Mouse (Mus musculus): Measurements from ENCODE around the gene Tmem176a. TPM values are rescaled to one million over a fixed set of nuclear protein-coding genes. Genes with fewer than 3 reads are reported as not detected.
"Not testable (repeated sequence)": the region's sequence is repeated elsewhere in the genome, so short reads cannot be mapped to it uniquely, and the experiment has no call there.

Gene Tmem176a
- polyA plus RNA-seq (2015; fragmentation: Nextera tagmentation; extraction: Ambion mirVana): 16.4 and 19.4 TPM in 2 replicates

DNA sequence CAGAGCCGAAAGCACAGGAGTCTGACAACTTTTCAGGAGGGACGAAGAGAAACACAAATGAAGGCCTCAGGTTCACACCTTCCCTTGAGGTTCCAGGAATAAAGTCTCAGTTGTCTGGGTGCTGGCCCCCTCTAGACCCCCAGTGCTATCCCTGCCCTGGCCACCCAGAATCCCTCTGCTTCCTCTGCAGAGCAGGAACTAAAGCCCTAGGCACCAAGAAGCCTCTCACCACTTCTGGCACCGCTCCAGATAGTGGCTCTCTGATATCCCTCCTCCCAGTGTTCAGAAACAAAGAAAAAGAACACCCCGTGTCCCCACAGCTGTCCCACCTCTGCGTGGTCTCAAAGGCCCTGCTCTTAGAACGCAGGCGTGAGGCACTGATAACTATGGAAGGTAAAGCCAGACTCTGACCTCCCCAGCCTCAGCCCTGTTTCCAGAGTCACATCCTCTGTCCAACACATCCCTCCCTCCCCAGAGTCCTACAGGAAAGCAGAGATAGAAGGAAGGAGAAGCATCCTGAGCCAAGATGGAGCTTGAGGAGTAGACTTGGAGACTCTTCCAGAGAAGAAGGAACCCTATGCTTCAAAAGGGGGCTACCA is at the start of gene Tmem176a:
Tmem176a (plus strand) TSS at position 549 of the 599 bp plus-strand sequence.
- ATAC-seq: peak; percentile 41
- H3K9ac ChIP-seq (replicated peaks): peak within 1 kb of the TSS; percentile 50
- H3K27ac ChIP-seq: peak within 1 kb of the TSS; percentile 85

DNA sequence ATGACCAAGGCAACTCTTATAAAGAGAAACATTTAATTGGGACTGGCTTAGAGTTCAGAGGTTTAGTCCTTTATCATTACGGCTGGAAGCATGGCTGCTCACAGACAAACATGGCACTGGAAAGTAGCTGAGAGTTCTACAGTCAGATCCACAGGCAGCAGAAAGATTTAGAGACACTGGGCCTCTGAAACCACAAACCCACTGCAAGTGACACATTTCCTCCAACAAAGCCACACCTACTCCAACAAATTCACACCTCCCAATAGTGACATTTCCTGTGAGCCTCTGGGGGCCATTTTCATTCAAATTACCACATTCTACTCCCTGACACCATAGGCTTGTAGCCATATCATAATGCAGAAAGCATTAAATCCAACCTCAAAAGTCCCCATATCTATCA is 38.8 kb upstream of the Tmem176a start:
- Histone ChIP-seq H3K27me3 (no peaks in the 10 kb centered on the region; the same call in 1 of the 2 replicates), H3K4me2 (replicated peaks) (no peak overlapping the region), H3K9ac (replicated peaks) (no peak overlapping the region), H3K27ac (no peak overlapping the region), H3K9me3 (no peaks in the 10 kb centered on the region), H3K4me1 (replicated peaks) (no peaks in the 10 kb centered on the region), H3K36me3 (no peaks in the 10 kb centered on the region), H3K4me3 (replicated peaks) (no peak overlapping the region)
- no peak for ATAC-seq
- 86% methylated on average over 1 of the region's 1 CpGs for WGBS

More for the DNA sequence above, at the start of gene Tmem176a:
- peaks cover 44% of the 10 kb centered on the region for H3K4me1 ChIP-seq (replicated peaks)
- no peaks in the 10 kb centered on the region for H3K9me3 ChIP-seq
- H3K27me3 ChIP-seq: no peaks in the 10 kb centered on the region
- peak within 1 kb of the TSS; percentile 41 for H3K4me3 ChIP-seq (replicated peaks)
- H3K36me3 ChIP-seq: peaks cover 6% of the 10 kb centered on the region
- H3K4me2 ChIP-seq (replicated peaks): peak within 1 kb of the TSS; percentile 55
- 23% methylated on average over 7 of the region's 7 CpGs for WGBS

DNA sequence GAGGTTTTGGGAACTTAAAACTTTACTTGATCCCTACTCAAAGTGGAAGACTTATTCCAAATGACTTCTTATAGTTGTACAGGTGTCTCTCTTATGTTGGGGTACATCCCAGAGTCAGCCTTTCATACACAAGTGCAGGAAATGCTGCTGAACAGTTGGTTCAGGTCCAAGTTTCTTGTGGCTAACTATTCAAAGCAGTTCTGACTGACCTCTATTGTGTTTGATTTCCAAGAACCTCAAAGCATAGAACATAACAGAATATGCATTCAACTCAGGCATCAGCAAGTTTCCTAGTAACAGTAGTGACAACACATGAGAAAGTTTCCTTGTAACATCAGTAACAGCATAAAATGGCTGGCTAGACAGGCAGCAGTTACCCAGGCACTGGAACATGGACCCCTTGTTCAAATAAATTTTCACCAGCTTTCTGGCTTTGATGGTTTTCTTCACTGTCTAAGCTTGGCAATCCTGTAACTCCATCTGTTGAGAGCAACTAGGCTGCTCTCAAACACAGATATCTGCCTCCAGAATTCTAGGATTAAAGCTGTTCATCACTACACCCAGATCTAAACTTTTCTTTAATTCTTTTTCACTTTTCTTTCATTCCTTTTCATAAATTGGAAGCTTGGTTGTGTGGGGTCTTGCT is 37.2 kb upstream of the Tmem176a start:
- Histone ChIP-seq H3K4me1 (replicated peaks) (no peaks in the 10 kb centered on the region), H3K36me3 (no peaks in the 10 kb centered on the region), H3K27me3 (no peaks in the 10 kb centered on the region; the same call in 1 of the 2 replicates), H3K27ac (no peak overlapping the region), H3K9ac (replicated peaks) (no peak overlapping the region), H3K4me2 (replicated peaks) (no peak overlapping the region), H3K4me3 (replicated peaks) (no peak overlapping the region), H3K9me3 (no peaks in the 10 kb centered on the region)
- no peak for ATAC-seq

DNA sequence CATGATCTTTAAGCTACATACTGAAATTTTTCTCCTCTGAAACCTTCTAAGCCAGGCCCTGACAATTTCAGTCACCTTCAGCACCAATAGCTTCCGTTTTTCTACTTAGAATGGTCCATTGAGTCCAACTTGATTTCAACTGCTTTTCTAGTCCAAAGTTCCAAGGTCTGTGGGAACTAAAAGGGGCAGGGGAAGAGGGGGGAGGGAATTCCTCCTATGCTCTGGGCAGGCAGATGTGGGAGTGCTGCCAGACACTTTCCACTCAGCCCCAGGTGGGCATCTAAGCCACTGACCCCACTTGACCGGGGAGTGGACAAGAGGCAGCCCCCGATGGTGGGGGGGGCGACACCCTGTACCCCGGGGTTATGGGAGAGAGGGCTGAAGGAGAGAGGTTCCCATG is 36.4 kb upstream of the Tmem176a start:
- no peak for ATAC-seq
- no peak overlapping the region for H3K9ac ChIP-seq (replicated peaks)
- H3K36me3 ChIP-seq: no peaks in the 10 kb centered on the region
- no peak overlapping the region for H3K4me3 ChIP-seq (replicated peaks)
- no peaks in the 10 kb centered on the region; the same call in 1 of the 2 replicates for H3K27me3 ChIP-seq
- H3K4me1 ChIP-seq (replicated peaks): no peaks in the 10 kb centered on the region
- no peaks in the 10 kb centered on the region for H3K9me3 ChIP-seq
- no peak overlapping the region for H3K27ac ChIP-seq
- WGBS: 88% methylated on average over 5 of the region's 5 CpGs
- H3K4me2 ChIP-seq (replicated peaks): no peak overlapping the region

DNA sequence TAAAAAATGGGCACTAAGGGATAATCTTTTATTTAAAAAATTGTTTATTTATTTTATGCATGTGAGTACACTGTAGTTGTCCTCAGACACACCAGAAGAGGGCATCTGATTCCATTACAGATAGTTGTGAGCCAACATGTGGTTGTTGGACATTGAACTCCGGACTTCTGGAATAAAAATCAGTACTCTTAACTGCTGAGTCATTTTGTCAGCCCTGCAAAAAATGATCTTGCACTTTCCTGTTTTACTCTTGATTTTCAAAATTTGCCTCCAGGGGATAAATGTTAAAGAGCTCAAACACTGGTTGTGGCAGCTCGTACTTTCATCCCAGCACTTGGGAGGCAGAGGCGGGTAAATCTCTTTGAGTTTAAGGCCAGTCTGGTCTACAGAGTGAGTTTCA is 34.0 kb upstream of the Tmem176a start:
- H3K27me3 ChIP-seq: no peaks in the 10 kb centered on the region
- H3K9ac ChIP-seq (replicated peaks): no peak overlapping the region
- no peak overlapping the region for H3K4me2 ChIP-seq (replicated peaks)
- no peak for ATAC-seq
- no peaks in the 10 kb centered on the region for H3K36me3 ChIP-seq
- no peaks in the 10 kb centered on the region for H3K4me1 ChIP-seq (replicated peaks)
- no peak overlapping the region for H3K27ac ChIP-seq
- H3K4me3 ChIP-seq (replicated peaks): no peak overlapping the region
- no peaks in the 10 kb centered on the region for H3K9me3 ChIP-seq
- 87% methylated on average over 3 of the region's 3 CpGs for WGBS

DNA sequence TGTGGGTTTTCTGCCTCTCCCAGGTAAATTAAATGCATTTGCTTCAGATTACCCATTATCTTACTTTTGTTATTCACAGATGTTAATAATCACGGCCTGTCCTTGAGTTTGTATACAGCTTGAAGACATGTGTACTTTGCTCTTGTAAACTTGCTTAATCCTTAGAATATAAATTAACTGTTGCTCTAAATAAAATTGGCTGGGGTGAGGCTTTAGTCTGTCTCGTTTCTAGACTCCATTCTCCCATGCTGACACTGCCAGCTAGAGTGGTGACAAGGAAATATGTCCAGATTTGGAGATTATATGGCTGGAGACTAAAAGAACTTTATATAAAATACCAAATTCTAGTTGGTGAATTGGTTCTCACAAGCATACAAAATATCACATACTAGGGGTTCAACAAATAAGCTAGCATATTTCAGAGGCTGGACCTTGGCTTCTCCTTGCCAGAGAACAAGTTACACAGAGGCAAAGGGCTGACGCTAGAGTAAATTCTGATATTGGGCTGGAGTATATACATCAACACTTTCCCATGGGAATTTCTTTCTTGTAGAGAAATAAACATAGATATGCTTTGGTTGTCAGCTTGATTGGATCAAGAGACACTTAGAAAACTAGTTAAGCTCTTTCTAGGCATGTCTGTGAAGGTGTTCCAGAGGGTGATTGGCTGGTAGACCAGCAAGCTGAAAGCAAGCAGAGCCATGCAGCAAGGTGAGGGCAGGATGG is 31.1 kb upstream of the Tmem176a start:
- no peaks in the 10 kb centered on the region for H3K27me3 ChIP-seq
- H3K9me3 ChIP-seq: no peaks in the 10 kb centered on the region
- no peak overlapping the region for H3K4me3 ChIP-seq (replicated peaks)
- WGBS: 80% methylated on average over 3 of the region's 3 CpGs
- no peak overlapping the region for H3K9ac ChIP-seq (replicated peaks)
- H3K4me1 ChIP-seq (replicated peaks): no peaks in the 10 kb centered on the region
- no peak overlapping the region for H3K27ac ChIP-seq
- H3K36me3 ChIP-seq: no peaks in the 10 kb centered on the region
- no peak for ATAC-seq
- no peak overlapping the region for H3K4me2 ChIP-seq (replicated peaks)

DNA sequence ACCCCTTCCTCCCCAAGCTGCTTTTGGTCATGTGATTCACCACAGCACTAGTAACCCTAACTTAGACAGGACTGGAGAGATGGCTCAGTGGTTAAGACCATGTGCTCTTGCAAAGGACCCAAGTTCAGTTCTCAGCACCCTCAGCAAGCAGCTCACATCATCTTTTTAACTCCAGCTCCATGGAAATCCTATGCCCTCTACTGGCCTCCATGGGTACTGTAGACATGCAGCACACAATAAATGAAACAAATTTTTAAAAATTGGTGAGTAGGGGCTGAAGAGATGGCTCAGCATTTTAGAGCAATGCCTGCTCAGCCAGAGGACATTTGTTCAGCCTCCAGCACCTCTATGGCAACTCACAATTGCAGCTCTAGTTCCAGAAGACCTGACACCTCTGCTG is 25.7 kb upstream of the Tmem176a start:
- Histone ChIP-seq H3K4me1 (replicated peaks) (no peaks in the 10 kb centered on the region), H3K9me3 (no peaks in the 10 kb centered on the region), H3K27ac (no peak overlapping the region), H3K9ac (replicated peaks) (no peak overlapping the region), H3K27me3 (no peaks in the 10 kb centered on the region), H3K4me3 (replicated peaks) (no peak overlapping the region), H3K36me3 (no peaks in the 10 kb centered on the region), H3K4me2 (replicated peaks) (no peak overlapping the region)
- ATAC-seq: no peak

DNA sequence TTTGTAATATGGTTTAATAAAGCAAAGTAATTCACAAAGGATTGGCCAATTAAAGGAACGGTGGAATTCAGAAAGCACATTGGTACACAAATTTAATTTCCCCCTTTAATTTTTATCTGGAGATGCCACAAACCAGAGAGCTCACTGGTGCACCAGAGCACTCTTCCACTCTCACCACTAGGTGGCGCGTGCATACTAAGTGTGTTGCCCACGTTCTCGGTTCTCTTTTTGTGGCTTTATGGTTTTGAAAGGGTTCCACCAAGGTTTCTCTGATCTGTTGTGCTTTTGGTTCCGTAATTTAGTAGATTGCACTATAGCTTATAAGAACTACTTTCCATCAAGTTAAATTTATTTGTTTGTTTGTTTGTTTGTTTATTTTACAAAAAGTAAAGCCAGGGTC is 22.9 kb upstream of the Tmem176a start:
- Histone ChIP-seq H3K27me3 (no peaks in the 10 kb centered on the region), H3K36me3 (no peaks in the 10 kb centered on the region), H3K9ac (replicated peaks) (no peak overlapping the region), H3K27ac (no peak overlapping the region), H3K9me3 (no peaks in the 10 kb centered on the region), H3K4me3 (replicated peaks) (no peak overlapping the region), H3K4me2 (replicated peaks) (no peak overlapping the region), H3K4me1 (replicated peaks) (no peaks in the 10 kb centered on the region)
- no peak for ATAC-seq
- WGBS: 9% methylated on average over 6 of the region's 6 CpGs

DNA sequence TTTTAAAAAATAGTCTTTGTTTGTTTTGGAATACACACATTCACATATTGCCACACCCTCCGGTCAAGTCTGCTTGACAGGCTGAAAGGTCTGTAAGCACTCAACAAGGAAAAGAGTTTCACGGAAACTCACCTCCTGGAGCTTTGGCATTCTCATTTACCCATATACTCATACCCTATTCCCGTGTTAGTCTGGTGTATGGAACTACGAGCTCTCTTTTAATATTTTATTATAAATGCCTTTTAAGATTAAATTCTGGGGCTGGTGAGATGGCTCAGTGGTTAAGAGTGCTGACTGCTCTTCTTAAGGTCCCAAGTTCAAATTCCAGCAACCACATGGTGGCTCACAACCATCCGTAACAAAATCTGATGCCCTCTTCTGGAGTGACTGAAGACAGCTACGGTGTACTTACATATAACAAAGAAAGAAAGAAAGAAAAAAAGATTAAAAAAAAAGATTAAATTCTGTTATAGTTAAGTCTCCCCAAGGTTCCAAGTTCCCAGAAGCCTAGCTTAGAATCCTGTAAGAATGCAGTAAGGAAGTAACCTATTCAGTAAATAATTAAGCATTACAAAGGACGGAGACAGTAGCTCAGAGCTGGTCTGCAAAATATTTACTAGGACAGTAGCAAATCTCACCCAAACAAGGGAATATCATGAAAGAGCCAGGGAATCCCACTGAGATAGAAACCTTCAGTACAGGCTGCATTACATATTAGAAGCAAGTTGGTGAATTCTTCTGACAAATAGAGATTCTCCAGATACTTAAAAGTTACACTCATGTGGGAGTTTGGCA is 18.5 kb upstream of the Tmem176a start:
- not testable (repeated sequence) for H3K4me2 ChIP-seq (replicated peaks); H3K27me3 ChIP-seq; ATAC-seq; H3K4me1 ChIP-seq (replicated peaks); H3K4me3 ChIP-seq (replicated peaks); H3K9ac ChIP-seq (replicated peaks); H3K36me3 ChIP-seq; H3K27ac ChIP-seq; H3K9me3 ChIP-seq
- WGBS: 88% methylated on average over 7 of the region's 7 CpGs

DNA sequence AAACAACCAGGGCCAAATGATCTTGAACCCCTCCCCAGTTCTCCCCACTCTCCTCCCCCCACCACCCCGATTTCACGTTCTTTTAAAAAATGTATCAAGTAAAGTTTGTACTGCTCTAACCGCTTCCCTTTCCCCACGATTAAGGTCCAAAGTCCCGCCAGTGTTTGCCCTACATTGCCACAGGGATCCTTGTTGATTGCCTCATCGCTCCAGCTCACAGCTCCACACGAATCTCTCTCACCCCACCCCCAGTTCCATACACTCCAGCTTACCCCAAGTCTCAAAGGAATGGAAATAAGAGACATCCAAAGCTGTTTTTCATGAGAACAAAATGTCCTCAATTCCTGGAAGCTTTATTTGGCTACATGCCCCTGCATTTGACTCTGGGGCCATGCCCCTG is 15.7 kb upstream of the Tmem176a start:
- no peak overlapping the region for H3K27ac ChIP-seq
- no peak overlapping the region for H3K4me3 ChIP-seq (replicated peaks)
- ATAC-seq: no peak
- H3K4me2 ChIP-seq (replicated peaks): no peak overlapping the region
- 75% methylated on average over 7 of the region's 7 CpGs for WGBS
- H3K9me3 ChIP-seq: no peaks in the 10 kb centered on the region
- H3K27me3 ChIP-seq: no peaks in the 10 kb centered on the region
- no peaks in the 10 kb centered on the region for H3K4me1 ChIP-seq (replicated peaks)
- no peak overlapping the region for H3K9ac ChIP-seq (replicated peaks)
- no peaks in the 10 kb centered on the region for H3K36me3 ChIP-seq

DNA sequence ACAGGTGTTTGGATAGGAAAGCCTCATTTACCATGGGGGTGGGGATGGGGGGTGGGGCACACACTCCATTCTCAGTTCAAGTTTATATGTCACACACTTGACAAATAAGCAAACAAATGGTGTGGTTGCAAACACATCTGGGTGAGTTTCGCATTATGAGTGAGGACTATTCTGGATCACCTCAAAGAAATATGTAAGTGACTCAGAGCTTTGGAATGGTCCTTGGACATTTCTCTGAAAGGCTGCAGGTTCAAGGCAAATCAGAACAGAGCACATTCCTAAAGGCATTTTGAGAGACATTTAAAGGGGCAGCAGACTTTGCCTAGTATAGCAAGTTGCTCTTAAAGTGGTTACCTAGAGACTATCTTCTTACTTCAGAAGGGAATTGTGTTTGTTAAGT is 11.7 kb upstream of the Tmem176a start:
- no peaks in the 10 kb centered on the region for H3K27me3 ChIP-seq
- H3K9ac ChIP-seq (replicated peaks): no peak overlapping the region
- no peak overlapping the region for H3K4me3 ChIP-seq (replicated peaks)
- no peak overlapping the region for H3K4me2 ChIP-seq (replicated peaks)
- no peaks in the 10 kb centered on the region for H3K4me1 ChIP-seq (replicated peaks)
- no peak overlapping the region for H3K27ac ChIP-seq
- 91% methylated on average over 1 of the region's 1 CpGs for WGBS
- no peak for ATAC-seq
- peaks cover 13% of the 10 kb centered on the region for H3K36me3 ChIP-seq
- no peaks in the 10 kb centered on the region for H3K9me3 ChIP-seq

DNA sequence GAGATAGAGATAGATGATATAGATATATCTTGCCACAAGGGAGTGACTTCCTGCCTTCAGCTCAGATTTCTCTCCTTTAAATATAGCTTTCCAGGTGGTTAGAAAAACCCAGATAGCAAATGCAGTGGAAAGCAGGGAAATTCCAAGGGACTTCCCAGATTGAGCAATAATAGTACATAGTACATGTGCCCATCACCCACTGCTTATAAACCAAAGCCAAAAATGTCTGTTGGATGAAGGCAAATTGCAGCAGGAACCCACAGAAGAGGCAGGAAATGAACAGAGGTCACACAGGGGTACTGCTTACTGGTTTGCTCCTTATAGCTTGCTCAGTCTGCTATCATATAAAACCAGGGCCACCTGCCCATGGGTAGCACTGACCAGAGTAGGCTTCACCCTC is 11.1 kb upstream of the Tmem176a start:
- ATAC-seq: no peak
- H3K27ac ChIP-seq: no peak overlapping the region
- H3K9ac ChIP-seq (replicated peaks): no peak overlapping the region
- no peaks in the 10 kb centered on the region for H3K9me3 ChIP-seq
- no peak overlapping the region for H3K4me3 ChIP-seq (replicated peaks)
- H3K4me2 ChIP-seq (replicated peaks): no peak overlapping the region
- H3K36me3 ChIP-seq: peaks cover 20% of the 10 kb centered on the region
- no peaks in the 10 kb centered on the region for H3K4me1 ChIP-seq (replicated peaks)
- no peaks in the 10 kb centered on the region for H3K27me3 ChIP-seq
